Mouse (Mus musculus) ES-E14 (cell line): ENCODE results near the gene Tmem145. TPM values are rescaled to one million over a fixed set of nuclear protein-coding genes. Genes with fewer than 3 reads are reported as not detected.
"Not testable (repeated sequence)": the region's sequence is repeated elsewhere in the genome, so short reads cannot be mapped to it uniquely, and the experiment has no call there.

Experiments
- DNase-seq: peaks from one replicate; pipeline ENCODE4 v3.0.0-alpha.2; 2013; ENCODE audit warnings: low read depth, low spot score
- H3K27ac ChIP-seq: 2 replicates; pipeline ENCODE4 v1.5.1; 2012; ENCODE audit warnings: low read depth, mild to moderate bottlenecking, low read length, moderate library complexity, mixed read lengths; ENCODE audit not compliant: poor library complexity, insufficient read depth, severe bottlenecking
- H3K36me3 ChIP-seq: 2 replicates; pipeline ENCODE4 v1.6.1; 2012; ENCODE audit warnings: mild to moderate bottlenecking, low read length, moderate library complexity, mixed read lengths; ENCODE audit not compliant: control insufficient read depth, poor library complexity, insufficient read depth, severe bottlenecking
- H3K4me1 ChIP-seq, 2 experiments: fragments of 150-350 bp in 1 of 2; sonication (generic) in 1 of 2; 2 replicates each; pipeline ENCODE4 v1.6.1; 2012; ENCODE audit warnings: low read length in 2 of 2, mild to moderate bottlenecking in 1 of 2, mixed read lengths in 1 of 2; ENCODE audit not compliant: control insufficient read depth in 2 of 2, insufficient read depth in 2 of 2, poor library complexity in 1 of 2
- H3K4me3 ChIP-seq, 2 experiments: fragments of 150-350 bp in 1 of 2; sonication (generic) in 1 of 2; 2 replicates each; pipeline ENCODE4 v1.5.1; 2012; ENCODE audit warnings: low read length in 2 of 2, low read depth in 1 of 2, mild to moderate bottlenecking in 1 of 2, mixed read lengths in 1 of 2; ENCODE audit not compliant: insufficient read depth in 1 of 2, poor library complexity in 1 of 2, severe bottlenecking in 1 of 2
- H3K9ac ChIP-seq: 2 replicates; pipeline ENCODE4 v1.6.1; 2012; ENCODE audit warnings: low read depth, mild to moderate bottlenecking, low read length, mixed read lengths; ENCODE audit not compliant: poor library complexity, insufficient read depth, severe bottlenecking
- H3K9me3 ChIP-seq: fragments of 150-350 bp; sonication (generic); 2 replicates; pipeline ENCODE4 v1.6.1; 2012; ENCODE audit warnings: low read depth, mild to moderate bottlenecking, low read length; ENCODE audit not compliant: control insufficient read depth, insufficient read depth
- CHD2 ChIP-seq: IDR thresholded peaks from 2 replicates; pipeline ENCODE4 v1.6.1; 2014; ENCODE audit warnings: mild to moderate bottlenecking, low read depth, low read length, inconsistent platforms
- HCFC1 ChIP-seq: IDR thresholded peaks from 2 replicates; pipeline ENCODE4 v1.6.1; 2012; ENCODE audit warnings: low read length, inconsistent platforms, borderline replicate concordance; ENCODE audit not compliant: insufficient read depth
- MAFK ChIP-seq: IDR thresholded peaks from 2 replicates; pipeline ENCODE4 v1.6.1; 2014; ENCODE audit warnings: mild to moderate bottlenecking, low read depth, low read length, inconsistent platforms; ENCODE audit not compliant: insufficient read depth
- ZC3H11A ChIP-seq: IDR thresholded peaks from 2 replicates; pipeline ENCODE4 v1.6.1; 2012; ENCODE audit warnings: low read depth, mild to moderate bottlenecking, inconsistent platforms, low read length, borderline replicate concordance
- ZNF384 ChIP-seq: IDR thresholded peaks from 2 replicates; pipeline ENCODE4 v1.6.1; 2012; ENCODE audit warnings: low read depth, low read length, inconsistent platforms
- in situ Hi-C, 2 experiments: fragments of 600-800 bp; cut with MboI; formaldehyde crosslinking; loops; one replicate each; pipeline ENCODE4 v1.15.1; 2025; ENCODE audit warnings: low sequenced_read_pairs in 2 of 2, inconsistent platforms in 1 of 2; ENCODE audit not compliant: unreplicated experiment in 2 of 2
- total RNA-seq: library from RNA; depleted of rRNA; stranded (reverse); fragments of 300-350 nt; gene quantifications from 2 replicates; pipeline ENCODE4 v1.2.3, GENCODE M21; 2012; rRNA removed

Gene Tmem145
- 1.2 and 1.7 TPM in 2 replicates for total RNA-seq

GRCm38 (mm10) chr7:25305956-25306613, at the start of gene Tmem145:
Gene Tmem145, plus strand, starts transcription at chr7:25306106.
- in situ Hi-C loops: no loop called here
- Histone ChIP-seq H3K4me3 (peak within 1 kb of the TSS; percentile 73), H3K27ac (no peak within 1 kb of the TSS), H3K9ac (peak within 1 kb of the TSS; percentile 6; the same call in 1 of the 2 replicates), H3K4me1 (peaks cover 9 to 20% of the 10 kb centered on the region in 2 experiments), H3K9me3 (no peaks in the 10 kb centered on the region), H3K36me3 (no peaks in the 10 kb centered on the region; the same call in 1 of the 2 replicates)
- TF ChIP-seq MAFK (no peak), HCFC1 (no peak), ZC3H11A (no peak), ZNF384 (no peak), CHD2 (no peak)
- DNase-seq: no peak

GRCm38 (mm10) chr7:25261896-25262295, 44.0 kb upstream of the Tmem145 start:
- Histone ChIP-seq H3K4me3 (no peak overlapping the region), H3K27ac (peak overlapping the region; percentile 47; the same call in 1 of the 2 replicates), H3K9ac (no peak overlapping the region), H3K9me3 (no peaks in the 10 kb centered on the region), H3K4me1 (peaks cover 17 to 19% of the 10 kb centered on the region in 2 experiments), H3K36me3 (no peaks in the 10 kb centered on the region)
- no peak for DNase-seq
- TF ChIP-seq MAFK (no peak), ZC3H11A (no peak), HCFC1 (no peak), CHD2 (no peak), ZNF384 (no peak)
- in situ Hi-C loops: no loop called here

DNA sequence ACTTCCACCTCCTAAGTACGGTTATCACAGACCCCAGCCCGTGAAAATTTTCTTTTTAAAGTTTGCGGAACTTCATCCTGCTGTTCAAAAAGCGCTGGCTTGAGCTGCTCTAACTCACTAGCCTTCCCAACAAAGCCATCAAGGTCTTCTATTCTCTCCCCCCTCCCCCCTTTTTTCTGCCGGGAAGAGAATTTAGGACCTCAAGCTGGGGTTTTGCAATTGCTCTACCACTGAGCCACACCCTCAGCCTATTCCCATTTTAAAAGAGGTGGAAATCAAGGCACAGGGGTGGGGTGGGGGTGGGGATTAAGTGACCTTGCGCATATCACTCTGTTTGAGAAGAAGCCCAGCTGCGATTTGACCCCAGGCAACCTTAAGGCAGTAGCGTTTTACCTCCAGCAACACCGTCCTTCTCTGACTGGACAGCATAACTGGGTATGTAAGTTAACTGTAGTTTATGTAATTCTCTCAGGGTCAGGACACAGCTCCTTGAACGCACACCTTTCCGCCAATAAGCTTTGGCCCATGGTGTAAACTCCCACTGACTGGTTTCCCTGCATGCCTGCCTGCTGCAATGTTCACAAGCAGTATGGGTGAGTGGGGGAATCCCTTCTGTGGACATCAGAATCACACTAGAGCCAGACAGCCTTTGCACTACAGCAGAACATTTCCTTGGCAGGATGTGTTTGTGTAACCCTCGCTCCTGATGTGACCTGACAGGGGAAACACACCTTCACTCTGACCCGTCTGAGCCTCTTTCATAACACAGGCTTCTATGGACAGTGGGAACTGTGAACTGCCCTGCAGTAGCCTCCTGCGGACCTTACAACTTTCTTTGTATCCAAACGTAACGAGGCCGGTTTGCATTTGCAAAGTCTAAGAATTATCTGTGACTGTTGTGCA, 41.7 kb upstream of the Tmem145 start:
- Histone ChIP-seq H3K27ac (peak overlapping the region; percentile 86), H3K9me3 (no peaks in the 10 kb centered on the region), H3K4me1 (peaks cover 19 to 24% of the 10 kb centered on the region in 2 experiments), H3K4me3 (peak overlapping the region in 1 of 2 experiments; percentile 26; a peak in 2 of 4 replicates), H3K9ac (peak overlapping the region; percentile 63), H3K36me3 (no peaks in the 10 kb centered on the region)
- 0 out of 2 replicates have a peak, but pooled peaks have one; percentile 36 for TF ChIP-seq CHD2
- TF ChIP-seq ZNF384: no peak
- in situ Hi-C loops: no loop called here
- DNase-seq: peak; percentile 82

- H3K9ac ChIP-seq, DNase-seq, in situ Hi-C loops: not testable (repeated sequence)
Measured at GRCm38 (mm10) chr7:25265743-25266142, 40.2 kb upstream of the Tmem145 start.

More at GRCm38 (mm10) chr7:25265743-25266142, 40.2 kb upstream of the Tmem145 start:
- not testable (repeated sequence) for H3K36me3 ChIP-seq, H3K9me3 ChIP-seq, H3K4me3 ChIP-seq, H3K27ac ChIP-seq
- H3K4me1 ChIP-seq: peaks cover 19 to 34% of the 10 kb centered on the region in 2 experiments
